Mouse (Mus musculus) MEL (cell line): ENCODE data around the gene Clpb. TPM values are rescaled to one million over a fixed set of nuclear protein-coding genes. Genes with fewer than 3 reads are reported as not detected.

ENCODE experiments used
- DNase-seq: peaks from one replicate; pipeline ENCODE4 v3.0.0; 2011; ENCODE audit warnings: low read depth, low spot score
- H3K27ac ChIP-seq: 2 replicates; pipeline ENCODE4 v1.5.1; 2012; ENCODE audit warnings: low read depth, mild to moderate bottlenecking, control low read depth, low read length, moderate library complexity; ENCODE audit not compliant: control insufficient read depth
- H3K27me3 ChIP-seq, 2 experiments: fragments of 150-350 bp in 1 of 2; sonication (generic) in 1 of 2; 2 replicates each; pipeline ENCODE4 v1.6.1; 2012; ENCODE audit warnings: low read length in 2 of 2, mild to moderate bottlenecking in 2 of 2, improper control_type of control experiment in 1 of 2, moderate library complexity in 1 of 2; ENCODE audit not compliant: insufficient read depth in 2 of 2, control insufficient read depth in 1 of 2
- H3K36me3 ChIP-seq, 2 experiments: 2 replicates each; pipeline ENCODE4 v1.6.1; 2012 to 2014; ENCODE audit warnings: low read length in 2 of 2, improper control_type of control experiment in 1 of 2, inconsistent platforms in 1 of 2, mild to moderate bottlenecking in 1 of 2; ENCODE audit not compliant: insufficient read depth in 2 of 2, control insufficient read depth in 1 of 2
- H3K4me1 ChIP-seq, 2 experiments: fragments of 150-350 bp in 1 of 2; sonication (generic) in 1 of 2; 2 replicates each; pipeline ENCODE4 v1.6.1; 2012; ENCODE audit warnings: low read length in 2 of 2, improper control_type of control experiment in 1 of 2, mild to moderate bottlenecking in 1 of 2; ENCODE audit not compliant: insufficient read depth in 2 of 2, control insufficient read depth in 1 of 2
- H3K4me3 ChIP-seq, 2 experiments: fragments of 150-350 bp in 1 of 2; sonication (generic) in 1 of 2; 2 replicates each; pipeline ENCODE4 v1.5.1; 2012; ENCODE audit warnings: low read depth in 2 of 2, low read length in 2 of 2, mild to moderate bottlenecking in 2 of 2, moderate library complexity in 2 of 2, control low read depth in 1 of 2, improper control_type of control experiment in 1 of 2; ENCODE audit not compliant: control insufficient read depth in 1 of 2, insufficient read depth in 1 of 2
- H3K79me2 ChIP-seq: 2 replicates; pipeline ENCODE4 v1.6.1; 2012; ENCODE audit warnings: mild to moderate bottlenecking, low read length, moderate library complexity; ENCODE audit not compliant: control insufficient read depth, poor library complexity, insufficient read depth
- H3K9ac ChIP-seq: 2 replicates; pipeline ENCODE4 v1.6.1; 2012; ENCODE audit warnings: low read depth, mild to moderate bottlenecking, control low read depth, low read length, moderate library complexity; ENCODE audit not compliant: control insufficient read depth, poor library complexity, severe bottlenecking
- H3K9me3 ChIP-seq: fragments of 150-350 bp; sonication (generic); replicated peaks from 2 replicates; pipeline ENCODE4 v1.6.1; 2012; ENCODE audit warnings: mild to moderate bottlenecking, low read length, improper control_type of control experiment, moderate library complexity; ENCODE audit not compliant: insufficient read depth
- E2F4 ChIP-seq: IDR thresholded peaks from 2 replicates; pipeline ENCODE4 v1.6.1; 2011; ENCODE audit warnings: low read depth, low read length, improper control_type of control experiment, borderline replicate concordance
- EP300 ChIP-seq, 2 experiments: IDR thresholded peaks; 2 replicates each; pipeline ENCODE4 v1.6.1; 2011; ENCODE audit warnings: improper control_type of control experiment in 2 of 2, low read length in 2 of 2, low read depth in 1 of 2, mild to moderate bottlenecking in 1 of 2
- ETS1 ChIP-seq: IDR thresholded peaks from 2 replicates; pipeline ENCODE4 v1.6.1; 2012; ENCODE audit warnings: low read depth, mild to moderate bottlenecking, inconsistent platforms, low read length, improper control_type of control experiment, moderate library complexity
- HCFC1 ChIP-seq: IDR thresholded peaks from 2 replicates; pipeline ENCODE4 v1.6.1; 2012; ENCODE audit warnings: low read depth, mild to moderate bottlenecking, inconsistent platforms, low read length, improper control_type of control experiment, moderate library complexity
- KAT2A ChIP-seq: conservative IDR thresholded peaks from 2 replicates; pipeline ENCODE4 v1.6.1; 2012; ENCODE audit warnings: low read depth, low read length, improper control_type of control experiment, inconsistent platforms
- MAFK ChIP-seq: IDR thresholded peaks from 2 replicates; pipeline ENCODE4 v1.6.1; 2011; ENCODE audit warnings: low read depth, mild to moderate bottlenecking, low read length, improper control_type of control experiment, borderline replicate concordance
- MAX ChIP-seq: IDR thresholded peaks from 2 replicates; pipeline ENCODE4 v1.6.1; 2011; ENCODE audit warnings: low read length, improper control_type of control experiment
- MEF2A ChIP-seq: IDR thresholded peaks from 2 replicates; pipeline ENCODE4 v1.6.1; 2014; ENCODE audit warnings: low read depth, mild to moderate bottlenecking, inconsistent platforms, low read length, improper control_type of control experiment; ENCODE audit not compliant: poor library complexity, insufficient replicate concordance, severe bottlenecking; ENCODE audit errors: extremely low read depth
- MYB ChIP-seq: IDR thresholded peaks from 2 replicates; pipeline ENCODE4 v1.6.1; 2011; ENCODE audit warnings: mild to moderate bottlenecking, low read depth, low read length, improper control_type of control experiment
- MYC ChIP-seq: IDR thresholded peaks from 2 replicates; pipeline ENCODE4 v1.6.1; 2011; ENCODE audit warnings: low read depth, mild to moderate bottlenecking, low read length, improper control_type of control experiment, moderate library complexity
- NRF1 ChIP-seq: IDR thresholded peaks from 2 replicates; pipeline ENCODE4 v1.6.1; 2014; ENCODE audit warnings: low read depth, mild to moderate bottlenecking, inconsistent platforms, low read length, improper control_type of control experiment, moderate library complexity; ENCODE audit not compliant: poor library complexity, insufficient read depth, severe bottlenecking
- POLR2A ChIP-seq, 2 experiments: IDR thresholded peaks; 2 replicates each; pipeline ENCODE4 v1.6.1; 2011 to 2012; ENCODE audit warnings: low read length in 2 of 2, mild to moderate bottlenecking in 2 of 2, control low read depth in 1 of 2, improper control_type of control experiment in 1 of 2, low read depth in 1 of 2, moderate library complexity in 1 of 2; ENCODE audit not compliant: control insufficient read depth in 1 of 2, insufficient read depth in 1 of 2, poor library complexity in 1 of 2
- POLR2AphosphoS5 ChIP-seq: IDR thresholded peaks from 2 replicates; pipeline ENCODE4 v1.6.1; 2012; ENCODE audit warnings: low read depth, borderline replicate concordance, mild to moderate bottlenecking, inconsistent platforms, low read length, moderate library complexity, mixed read lengths
- RAD21 ChIP-seq: IDR thresholded peaks from 2 replicates; pipeline ENCODE4 v1.6.1; 2011; ENCODE audit warnings: mild to moderate bottlenecking, low read depth, low read length, improper control_type of control experiment
- SMC3 ChIP-seq: IDR thresholded peaks from 2 replicates; pipeline ENCODE4 v1.6.1; 2011; ENCODE audit warnings: low read depth, low read length, improper control_type of control experiment
- TAL1 ChIP-seq: IDR thresholded peaks from 2 replicates; pipeline ENCODE4 v1.6.1; 2012; ENCODE audit warnings: mild to moderate bottlenecking, inconsistent platforms, low read length, moderate library complexity, mixed read lengths
- USF1 ChIP-seq: IDR thresholded peaks from 2 replicates; pipeline ENCODE4 v1.6.1; 2014; ENCODE audit warnings: low read depth, mild to moderate bottlenecking, inconsistent platforms, low read length, improper control_type of control experiment, moderate library complexity
- USF2 ChIP-seq, 2 experiments: IDR thresholded peaks; 2 replicates each; pipeline ENCODE4 v1.6.1; 2011 to 2012; ENCODE audit warnings: improper control_type of control experiment in 2 of 2, low read length in 2 of 2, borderline replicate concordance in 1 of 2, inconsistent platforms in 1 of 2, low read depth in 1 of 2, mild to moderate bottlenecking in 1 of 2; ENCODE audit not compliant: insufficient read depth in 1 of 2
- ZMIZ1 ChIP-seq: IDR thresholded peaks from 2 replicates; pipeline ENCODE4 v1.6.1; 2012; ENCODE audit warnings: low read depth, mild to moderate bottlenecking, inconsistent platforms, low read length, improper control_type of control experiment, moderate library complexity
- ZNF384 ChIP-seq: IDR thresholded peaks from 2 replicates; pipeline ENCODE4 v1.6.1; 2012; ENCODE audit warnings: low read depth, mild to moderate bottlenecking, inconsistent platforms, low read length, improper control_type of control experiment
- polyA plus RNA-seq, 2 experiments: library from polyadenylated mRNA; stranded (reverse) in 1 of 2; unstranded in 1 of 2; fragments of >175 nt in 1 of 2; fragments of >200 nt in 1 of 2; gene quantifications; 2 replicates each; pipeline versions ENCODE4 v1.2.1 to v1.2.4; 2012; ENCODE audit warnings: low replicate concordance in 2 of 2, low read depth in 1 of 2; ENCODE audit not compliant: insufficient read length in 2 of 2, insufficient read depth in 1 of 2, missing spikeins in 1 of 2
- total RNA-seq: library from RNA; depleted of rRNA; stranded (reverse); fragments of 300-350 nt; gene quantifications from 2 replicates; pipeline ENCODE4 v1.2.3, GENCODE M21; 2012

Gene Clpb
- total and polyA plus RNA-seq, 3 experiments = 59.0 to 71.5 TPM; not detected in 1

DNA sequence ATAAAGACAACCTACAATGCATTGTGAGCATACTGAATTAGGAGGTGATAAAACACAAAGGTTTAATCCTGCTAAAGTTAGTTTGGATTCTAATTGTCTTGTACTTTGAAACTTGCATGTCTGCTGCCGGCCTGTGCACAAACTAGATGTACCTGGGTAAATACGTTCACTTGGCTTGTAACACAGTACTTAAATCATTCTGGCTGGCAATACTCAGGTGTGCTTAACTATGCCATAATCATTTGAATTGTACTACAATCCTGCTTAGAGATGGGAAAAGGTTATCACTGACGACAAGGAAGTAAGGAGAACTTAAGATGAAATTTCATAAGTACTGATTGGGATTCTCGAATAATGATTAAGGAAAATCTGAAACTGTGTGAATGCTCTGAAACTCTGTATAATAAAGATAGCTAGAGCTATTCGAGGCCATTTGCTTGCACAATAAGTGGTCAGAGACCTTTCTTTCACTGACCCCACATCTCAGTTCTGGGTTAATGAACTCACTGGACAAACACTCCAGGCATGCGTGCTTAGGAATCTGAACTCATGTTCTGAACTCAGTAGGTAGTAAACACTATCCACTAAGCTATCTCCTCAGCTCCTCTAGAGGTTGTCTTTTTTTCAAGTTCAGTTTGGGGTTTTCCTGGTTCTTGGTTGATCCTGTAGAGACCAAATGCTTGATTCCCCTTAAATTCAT, 47.1 kb upstream of the Clpb start:
- no peak for DNase-seq
- H3K27me3 ChIP-seq = peaks cover 2% of the 10 kb centered on the region in 2 experiments; a peak in 3 of 4 replicates
- no peak overlapping the region for H3K4me3 ChIP-seq

DNA sequence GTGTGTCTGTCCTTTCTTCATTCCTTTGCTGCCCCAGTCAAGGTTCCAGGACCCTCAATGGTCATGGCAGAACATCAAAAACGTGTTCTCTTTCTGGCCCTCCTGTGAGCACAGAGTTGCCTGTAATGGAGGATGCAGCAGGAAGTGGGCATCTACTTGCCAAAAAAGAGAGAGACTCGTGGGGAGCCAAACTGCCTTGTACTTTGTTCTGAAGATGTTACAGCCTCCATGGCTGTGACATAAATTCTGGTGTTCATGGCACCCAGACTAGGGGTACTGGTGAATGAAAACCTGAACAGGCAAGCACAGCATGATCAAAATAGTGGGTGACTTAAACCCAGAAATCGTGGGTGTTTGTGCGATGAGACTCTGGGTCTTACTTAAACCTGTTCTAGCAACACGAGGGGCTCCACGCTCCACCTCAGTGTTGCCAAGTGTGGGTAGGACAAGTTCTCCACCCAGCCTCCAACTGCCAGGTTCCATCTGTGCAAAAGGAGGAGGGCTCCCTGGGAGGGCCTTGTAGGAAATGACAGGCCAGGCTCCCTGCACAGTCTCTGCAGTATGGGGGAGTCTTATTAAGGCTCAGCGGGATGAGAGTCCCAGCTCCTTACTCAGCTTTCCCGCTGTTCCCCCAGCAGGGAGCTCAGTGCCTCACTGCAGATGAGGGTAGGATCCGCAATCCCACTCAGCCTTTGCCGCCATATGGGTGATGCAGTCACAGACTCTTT, 45.8 kb upstream of the Clpb start:
- peaks cover 2% of the 10 kb centered on the region in 2 experiments; a peak in 3 of 4 replicates for H3K27me3 ChIP-seq
- no peaks in the 10 kb centered on the region for H3K9me3 ChIP-seq
- DNase-seq = no peak
- H3K36me3 ChIP-seq = no peaks in the 10 kb centered on the region
- no peaks in the 10 kb centered on the region for H3K79me2 ChIP-seq
- no peak for TF ChIP-seq ZNF384
- TF ChIP-seq EP300 (IDR thresholded peaks at IDR 0.05; ENCODE audit: low read depth in 1 of 2, low read length in 2 of 2) = no peak
- no peak for TF ChIP-seq USF1
- TF ChIP-seq ZMIZ1 = no peak
- TF ChIP-seq MAFK = no peak
- TF ChIP-seq HCFC1 = no peak
- TF ChIP-seq TAL1 = no peak
- H3K9ac ChIP-seq = no peak overlapping the region
- no peak overlapping the region for H3K4me3 ChIP-seq
- no peak overlapping the region for H3K27ac ChIP-seq
- H3K4me1 ChIP-seq = no peaks in the 10 kb centered on the region

More for the DNA sequence above, 47.1 kb upstream of the Clpb start:
- H3K79me2 ChIP-seq = no peaks in the 10 kb centered on the region
- H3K36me3 ChIP-seq = no peaks in the 10 kb centered on the region
- H3K9me3 ChIP-seq = no peaks in the 10 kb centered on the region
- TF ChIP-seq RAD21 (no peak), MYB (no peak)
- no peak overlapping the region for H3K27ac ChIP-seq
- no peaks in the 10 kb centered on the region for H3K4me1 ChIP-seq
- H3K9ac ChIP-seq = no peak overlapping the region

DNA sequence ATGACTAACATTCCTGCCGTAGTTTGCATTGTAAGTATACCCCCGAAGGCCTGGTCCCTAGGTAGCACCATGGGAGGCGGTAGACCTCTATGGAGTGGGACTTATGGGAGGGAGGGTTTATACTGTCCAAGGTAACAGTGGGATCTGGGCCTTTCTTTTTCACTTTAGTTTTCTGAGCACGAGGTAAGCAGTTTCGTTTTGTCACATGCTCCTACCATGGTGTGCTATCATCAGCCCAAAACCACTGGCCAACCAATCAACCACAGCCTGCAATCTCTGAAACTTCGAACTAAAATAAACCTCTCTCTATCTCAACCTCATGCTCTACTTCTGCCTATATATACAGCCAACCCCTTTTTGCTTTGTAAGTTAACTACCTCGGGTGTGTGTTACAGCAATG, 45.2 kb upstream of the Clpb start:
- no peaks in the 10 kb centered on the region for H3K36me3 ChIP-seq
- TF ChIP-seq USF1 (no peak), ETS1 (no peak), USF2 (IDR thresholded peaks at IDR 0.05; ENCODE audit: borderline replicate concordance in 1 of 2, insufficient read depth in 1 of 2, low read depth in 1 of 2, low read length in 2 of 2) (no peak), MAX (no peak; the same call in 1 of the 2 replicates), SMC3 (no peak), POLR2A (IDR thresholded peaks at IDR 0.05; ENCODE audit: control insufficient read depth in 1 of 2, insufficient read depth in 1 of 2, low read depth in 1 of 2, low read length in 2 of 2, poor library complexity in 1 of 2) (no peak), EP300 (IDR thresholded peaks at IDR 0.05; ENCODE audit: low read depth in 1 of 2, low read length in 2 of 2) (no peak), TAL1 (no peak), E2F4 (no peak), KAT2A (no peak), MYC (no peak), POLR2AphosphoS5 (no peak), MEF2A (no peak), NRF1 (no peak)
- no peak for DNase-seq
- H3K27ac ChIP-seq = no peak overlapping the region
- H3K9me3 ChIP-seq = no peaks in the 10 kb centered on the region
- H3K4me1 ChIP-seq = no peaks in the 10 kb centered on the region
- H3K4me3 ChIP-seq = no peak overlapping the region
- H3K79me2 ChIP-seq = no peaks in the 10 kb centered on the region
- peaks cover 2% of the 10 kb centered on the region in 2 experiments; a peak in 3 of 4 replicates for H3K27me3 ChIP-seq
- no peak overlapping the region for H3K9ac ChIP-seq
